Mouse (Mus musculus): ENCODE measurements around the gene Gm10945.

Gm10945 gene

GRCm38 (mm10) chr10:6761287-6761811 lies at the start of gene Gm10945:
Gm10945 (minus strand) TSS chr10:6761761.
- WGBS: 96% methylated on average over 2 of the region's 2 CpGs

GRCm38 (mm10) chr10:6788517-6789237 lies 27.1 kb upstream of the Gm10945 start:
- 3% methylated on average over 25 of the region's 25 CpGs for WGBS

GRCm38 (mm10) chr10:6758206-6758605 lies 3.4 kb downstream of the Gm10945 start, which contains the start of gene Oprm1:
Oprm1 (plus strand) TSS chr10:6758506.
- 89% methylated on average over 3 of the region's 3 CpGs for WGBS

- WGBS: 85% methylated on average over 5 of the region's 5 CpGs
These were observed 8.2 kb downstream of the Gm10945 start for GRCm38 (mm10) chr10:6753375-6753774.

- 74% methylated on average over 3 of the region's 3 CpGs for WGBS
These were observed 33.1 kb downstream of the Gm10945 start for GRCm38 (mm10) chr10:6728469-6728868.

GRCm38 (mm10) chr10:6723765-6724164 lies 37.8 kb downstream of the Gm10945 start:
- 50% methylated on average over 1 of the region's 1 CpGs for WGBS

GRCm38 (mm10) chr10:6717181-6717948 lies 44.2 kb downstream of the Gm10945 start:
- WGBS: 77% methylated on average over 4 of the region's 4 CpGs

- WGBS: 56% methylated on average over 1 of the region's 1 CpGs
These were observed 56.2 kb downstream of the Gm10945 start for GRCm38 (mm10) chr10:6705226-6705885.

GRCm38 (mm10) chr10:6694218-6694850 lies 67.2 kb downstream of the Gm10945 start:
- 53% methylated on average over 13 of the region's 13 CpGs for WGBS

Data from cerebral cortex, adult 2 months (tissue).